Mouse (Mus musculus) E14TG2a.4 (cell line): ENCODE measurements around the gene Dock10.

Source experiments
- CTCF ChIP-seq: conservative IDR thresholded peaks from 2 replicates; pipeline ENCODE4 v1.5.1; 2014; ENCODE audit warnings: low read length
- NANOG ChIP-seq: IDR thresholded peaks from 2 replicates; pipeline ENCODE4 v1.6.1; 2014; ENCODE audit warnings: borderline replicate concordance, low read length, mixed read lengths
- POU5F1 ChIP-seq: IDR thresholded peaks from 2 replicates; pipeline ENCODE4 v1.6.1; 2014; ENCODE audit warnings: low read length, borderline replicate concordance

DNA sequence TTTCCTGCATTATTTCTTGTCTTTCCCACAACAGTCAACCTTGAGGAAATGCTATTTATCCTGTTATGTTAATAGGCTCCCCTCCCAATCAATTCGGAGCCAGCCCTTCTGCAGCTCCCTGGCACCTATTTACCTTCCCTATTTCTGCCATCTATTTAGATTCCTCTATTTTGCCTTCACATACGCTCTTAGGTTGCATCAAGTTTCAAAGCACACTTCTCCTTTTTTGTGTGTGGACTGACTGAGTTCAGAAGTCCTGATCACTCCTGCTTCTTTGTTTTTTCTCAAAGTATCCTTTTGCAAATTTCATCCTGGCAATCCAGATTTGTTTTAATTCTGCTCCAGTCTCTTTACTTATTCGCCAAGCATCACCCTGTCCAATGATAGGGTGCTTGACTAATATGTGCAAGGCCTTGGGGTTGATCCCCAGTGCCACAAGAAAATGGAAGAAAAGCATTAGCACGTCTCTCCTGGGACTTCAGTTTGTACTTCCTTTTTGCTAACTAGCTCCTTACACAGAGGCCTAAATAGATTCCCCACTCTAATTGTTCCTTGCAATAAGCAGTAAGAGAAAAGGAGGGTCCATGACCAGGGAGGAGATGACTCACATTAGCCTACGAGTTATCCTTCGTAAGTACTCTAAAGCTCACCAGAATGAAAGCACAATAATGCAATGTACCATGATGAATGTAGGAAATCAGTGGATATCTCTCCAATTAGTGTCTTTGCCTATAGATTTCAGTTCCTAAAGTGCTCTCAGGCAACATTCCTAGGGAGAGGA, 98.7 kb downstream of the Dock10 start:
- no peak for TF ChIP-seq CTCF
- TF ChIP-seq POU5F1 = no peak
- no peak for TF ChIP-seq NANOG
